Mouse (Mus musculus) forebrain, embryonic 14.5 days (tissue): ENCODE data around the gene Cyb561d2. TPM values are rescaled to one million over a fixed set of nuclear protein-coding genes. Genes with fewer than 3 reads are reported as not detected.

Experiments used
- ATAC-seq: fragments of 200-750 bp; cut with Nextera tagmentation; 2 replicates; pipeline ENCODE4 v1.8.0; 2017; ENCODE audit warnings: mild to moderate bottlenecking, moderate library complexity
- DNase-seq: peaks from one replicate; pipeline ENCODE4 v3.0.0-alpha.2; 2015; ENCODE audit warnings: low spot score
- H3K27ac ChIP-seq: fragments of 300-500 bp; sonication (generic); 2 replicates; pipeline ENCODE4 v1.5.1; 2014; ENCODE audit warnings: low read depth, mild to moderate bottlenecking, control low read depth, low read length, moderate library complexity
- H3K27me3 ChIP-seq: fragments of 300-500 bp; sonication (generic); replicated peaks from 2 replicates; pipeline ENCODE4 v1.6.1; 2014; ENCODE audit warnings: low read length, control low read depth, mixed read lengths; ENCODE audit not compliant: control insufficient read depth, insufficient read depth
- H3K36me3 ChIP-seq: fragments of 300-500 bp; sonication (generic); 2 replicates; pipeline ENCODE4 v1.6.1; 2014; ENCODE audit warnings: low read length, control low read depth; ENCODE audit not compliant: control insufficient read depth, insufficient read depth
- H3K4me1 ChIP-seq: fragments of 300-500 bp; sonication (generic); 2 replicates; pipeline ENCODE4 v1.6.1; 2014; ENCODE audit warnings: antibody characterized with exemption, low read length, control low read depth; ENCODE audit not compliant: control insufficient read depth, insufficient read depth
- H3K4me2 ChIP-seq: fragments of 300-500 bp; sonication (generic); 2 replicates; pipeline ENCODE4 v1.6.1; 2014; ENCODE audit warnings: mild to moderate bottlenecking, control low read depth, low read length
- H3K4me3 ChIP-seq: fragments of 300-500 bp; sonication (generic); 2 replicates; pipeline ENCODE4 v1.5.1; 2014; ENCODE audit warnings: low read depth, low read length, control low read depth
- H3K9ac ChIP-seq: fragments of 300-500 bp; sonication (generic); 2 replicates; pipeline ENCODE4 v1.6.1; 2014; ENCODE audit warnings: mild to moderate bottlenecking, low read length, control low read depth, moderate library complexity
- H3K9me3 ChIP-seq: fragments of 300-500 bp; sonication (generic); replicated peaks from 2 replicates; pipeline ENCODE4 v1.6.1; 2016; ENCODE audit warnings: low read length, control low read depth, mixed read lengths; ENCODE audit not compliant: control insufficient read depth
- WGBS: fragments of 180-500 bp; shearing (Covaris S2); extraction: QIAGEN DNeasy Blood & Tissue Kit; methylation state at CpG from one replicate; pipeline ENCODE4 v1.1.7; 2014; 5-methylcytosine and 5-hydroxymethylcytosine counted together
- polyA plus RNA-seq: library from polyadenylated mRNA; unstranded; fragments of >200 nt; fragmentation: Nextera tagmentation; extraction: Ambion mirVana; gene quantifications from 2 replicates; pipeline ENCODE4 v1.2.1, GENCODE M21; 2014

Cyb561d2 gene
- polyA plus RNA-seq, 1 experiment from 2014 or later, result 38.0 TPM

DNA sequence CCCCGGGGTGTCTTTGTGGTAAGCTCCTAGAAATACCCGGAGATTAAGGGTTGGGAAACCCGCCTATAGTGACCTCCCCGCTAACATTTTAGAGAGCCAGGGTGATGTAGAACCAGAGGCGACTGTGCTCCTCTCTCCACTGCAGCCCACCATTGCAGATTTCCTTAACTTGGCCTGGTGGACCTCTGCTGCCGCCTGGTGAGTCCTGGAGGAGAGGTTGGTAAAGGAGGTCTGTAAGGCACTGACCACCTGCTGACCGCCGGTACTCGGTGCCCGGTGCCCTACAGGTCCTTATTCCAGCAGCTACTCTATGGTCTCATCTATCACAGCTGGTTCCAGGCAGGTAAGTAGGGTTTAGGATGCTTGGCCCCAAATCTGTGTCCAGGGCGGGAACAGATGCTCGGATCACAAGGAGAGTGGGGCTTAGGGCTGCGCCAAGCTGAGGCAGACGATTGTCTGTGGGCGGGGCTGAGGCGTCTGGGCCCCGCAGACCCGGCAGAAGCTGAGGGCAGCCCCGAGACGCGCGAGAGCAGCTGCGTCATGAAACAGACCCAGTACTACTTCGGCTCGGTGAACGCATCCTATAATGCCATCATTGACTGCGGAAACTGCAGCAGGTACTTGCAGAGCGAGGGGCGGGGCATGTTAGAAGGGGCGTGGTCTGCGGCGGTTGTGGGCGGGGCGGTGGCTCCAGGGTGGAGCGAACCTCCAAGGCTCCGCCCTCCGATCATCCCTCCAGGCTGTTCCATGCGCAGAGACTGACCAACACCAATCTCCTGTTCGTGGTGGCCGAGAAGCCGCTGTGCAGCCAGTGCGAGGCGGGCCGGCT lies 15.6 kb downstream of the Cyb561d2 start:
- H3K36me3 ChIP-seq, result no peaks in the 10 kb centered on the region
- no peaks in the 10 kb centered on the region for H3K9me3 ChIP-seq
- peak overlapping the region; percentile 22 for H3K4me3 ChIP-seq
- H3K9ac ChIP-seq, result peak overlapping the region; percentile 21; the same call in 1 of the 2 replicates
- DNase-seq, result no peak
- peaks cover 12% of the 10 kb centered on the region; the same call in 1 of the 2 replicates for H3K4me1 ChIP-seq
- H3K27me3 ChIP-seq, result peaks cover 19% of the 10 kb centered on the region
- WGBS, result 4% methylated on average over 43 of the region's 44 CpGs
- ATAC-seq, result peak; percentile 55
- peak overlapping the region; percentile 43 for H3K4me2 ChIP-seq
- no peak overlapping the region for H3K27ac ChIP-seq

DNA sequence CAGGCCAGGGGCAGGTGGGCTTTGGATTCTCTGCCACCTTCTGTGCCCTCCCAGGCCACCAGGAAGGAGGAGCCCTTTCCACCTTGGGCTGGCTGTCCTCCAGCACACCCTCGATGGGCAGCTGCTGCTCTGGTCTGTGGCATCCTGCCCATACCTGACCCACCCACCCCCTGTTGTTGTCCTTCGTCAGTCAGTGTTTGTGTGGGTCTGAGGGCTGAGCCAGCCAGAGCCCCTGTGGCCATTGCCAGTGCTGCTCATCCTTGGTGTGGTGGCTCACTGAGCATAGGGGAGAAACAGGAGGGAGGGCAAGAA lies 19.6 kb downstream of the Cyb561d2 start:
- peaks cover 18% of the 10 kb centered on the region for H3K27me3 ChIP-seq
- H3K4me2 ChIP-seq, result peak overlapping the region; percentile 28; the same call in 1 of the 2 replicates
- H3K36me3 ChIP-seq, result 0 out of 2 replicates have a peak, but pooled peaks cover 3% of the 10 kb centered on the region
- peaks cover 12% of the 10 kb centered on the region; the same call in 1 of the 2 replicates for H3K4me1 ChIP-seq
- 18% methylated on average over 2 of the region's 2 CpGs for WGBS
- H3K9me3 ChIP-seq, result no peaks in the 10 kb centered on the region
- DNase-seq (no peak), ATAC-seq (no peak)
- no peak overlapping the region for H3K27ac ChIP-seq
- no peak overlapping the region; the same call in 1 of the 2 replicates for H3K9ac ChIP-seq
- H3K4me3 ChIP-seq, result no peak overlapping the region

- no peak for DNase-seq
- ATAC-seq, result peak; percentile 37; the same call in 1 of the 2 replicates
- Histone ChIP-seq H3K9ac (peak overlapping the region; percentile 32; the same call in 1 of the 2 replicates), H3K4me2 (peak overlapping the region; percentile 28), H3K36me3 (0 out of 2 replicates have a peak, but pooled peaks cover 3% of the 10 kb centered on the region), H3K27ac (no peak overlapping the region), H3K27me3 (peaks cover 13% of the 10 kb centered on the region), H3K4me1 (peaks cover 12% of the 10 kb centered on the region; the same call in 1 of the 2 replicates), H3K9me3 (no peaks in the 10 kb centered on the region), H3K4me3 (no peak overlapping the region)
- 20% methylated on average over 24 of the region's 25 CpGs for WGBS
Measured at GRCm38 (mm10) chr9:107521711-107522399, 20.1 kb downstream of the Cyb561d2 start.

DNA sequence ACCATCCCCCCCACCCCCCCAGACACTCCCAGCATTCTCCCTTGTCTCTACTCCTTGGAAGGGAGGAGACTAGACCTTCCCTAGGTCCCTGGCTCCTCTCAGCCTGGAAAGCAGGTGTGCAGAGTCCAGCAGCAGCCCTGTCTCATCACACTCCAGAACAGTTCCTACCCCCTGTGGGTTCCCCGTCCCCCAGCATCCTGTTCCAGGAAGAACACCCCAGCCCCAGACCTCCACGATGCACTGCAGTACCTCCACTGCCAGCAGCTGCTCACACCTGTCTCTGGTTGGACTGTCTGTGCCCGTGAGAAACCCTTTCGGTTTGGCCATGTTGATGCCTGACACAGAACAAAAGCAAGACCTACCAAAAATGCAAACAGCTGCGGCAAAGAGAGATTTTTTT lies 20.8 kb downstream of the Cyb561d2 start:
- H3K27ac ChIP-seq, result no peak overlapping the region
- H3K9ac ChIP-seq, result no peak overlapping the region

GRCm38 (mm10) chr9:107520331-107520730 lies 21.7 kb downstream of the Cyb561d2 start:
- H3K27me3 ChIP-seq, result no peaks in the 10 kb centered on the region
- H3K4me3 ChIP-seq, result no peak overlapping the region
- 0 out of 2 replicates have a peak, but pooled peaks cover 3% of the 10 kb centered on the region for H3K36me3 ChIP-seq
- peaks cover 7% of the 10 kb centered on the region; the same call in 1 of the 2 replicates for H3K4me1 ChIP-seq
- DNase-seq (no peak), ATAC-seq (no peak)
- no peak overlapping the region for H3K4me2 ChIP-seq
- WGBS, result 35% methylated on average over 6 of the region's 6 CpGs
- no peaks in the 10 kb centered on the region for H3K9me3 ChIP-seq
- no peak overlapping the region for H3K27ac ChIP-seq
- no peak overlapping the region for H3K9ac ChIP-seq

More for the DNA sequence above, 20.8 kb downstream of the Cyb561d2 start:
- Histone ChIP-seq H3K4me2 (no peak overlapping the region), H3K27me3 (peaks cover 6% of the 10 kb centered on the region; the same call in 1 of the 2 replicates), H3K4me1 (peaks cover 8% of the 10 kb centered on the region; the same call in 1 of the 2 replicates), H3K4me3 (no peak overlapping the region), H3K9me3 (no peaks in the 10 kb centered on the region), H3K36me3 (0 out of 2 replicates have a peak, but pooled peaks cover 3% of the 10 kb centered on the region)
- no peak for DNase-seq
- 63% methylated on average over 5 of the region's 5 CpGs for WGBS
- ATAC-seq, result no peak

GRCm38 (mm10) chr9:107514303-107514955 lies 27.6 kb downstream of the Cyb561d2 start:
- DNase-seq (peak; percentile 88), ATAC-seq (peak; percentile 72)
- H3K9ac ChIP-seq, result no peak overlapping the region
- H3K27ac ChIP-seq, result 0 out of 2 replicates have a peak overlapping the region, but pooled peaks have one; percentile 9
- H3K27me3 ChIP-seq, result no peaks in the 10 kb centered on the region
- 0 out of 2 replicates have a peak, but pooled peaks cover 3% of the 10 kb centered on the region for H3K36me3 ChIP-seq
- H3K4me3 ChIP-seq, result no peak overlapping the region
- H3K9me3 ChIP-seq, result no peaks in the 10 kb centered on the region
- H3K4me2 ChIP-seq, result no peak overlapping the region
- 22% methylated on average over 14 of the region's 14 CpGs for WGBS
- peaks cover 16% of the 10 kb centered on the region; the same call in 1 of the 2 replicates for H3K4me1 ChIP-seq

DNA sequence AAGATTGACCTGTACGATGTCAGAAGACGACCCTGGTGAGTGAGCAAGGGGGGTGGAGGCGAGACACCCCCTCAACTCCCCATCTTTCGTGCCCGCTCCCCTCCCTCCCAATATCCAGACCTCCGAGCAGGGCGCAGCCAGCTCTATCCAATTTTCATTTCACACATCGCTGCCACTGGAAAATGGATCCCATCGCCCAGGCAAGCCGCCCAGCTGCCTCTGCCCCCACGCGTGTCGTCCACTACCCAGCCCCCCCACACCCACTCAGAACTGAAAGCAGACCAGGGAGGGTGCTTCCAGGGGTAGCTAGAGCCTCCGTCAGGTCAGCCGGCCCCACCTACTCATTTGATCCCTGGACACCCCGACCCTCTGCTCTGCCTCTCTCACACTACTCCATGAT lies 29.7 kb downstream of the Cyb561d2 start:
- no peak overlapping the region for H3K9ac ChIP-seq
- H3K36me3 ChIP-seq, result no peaks in the 10 kb centered on the region
- H3K9me3 ChIP-seq, result no peaks in the 10 kb centered on the region
- no peak for ATAC-seq
- H3K27ac ChIP-seq, result no peak overlapping the region
- no peak overlapping the region for H3K4me2 ChIP-seq
- 45% methylated on average over 16 of the region's 16 CpGs for WGBS
- peaks cover 33% of the 10 kb centered on the region for H3K4me1 ChIP-seq
- no peaks in the 10 kb centered on the region for H3K27me3 ChIP-seq
- DNase-seq, result no peak
- H3K4me3 ChIP-seq, result no peak overlapping the region

DNA sequence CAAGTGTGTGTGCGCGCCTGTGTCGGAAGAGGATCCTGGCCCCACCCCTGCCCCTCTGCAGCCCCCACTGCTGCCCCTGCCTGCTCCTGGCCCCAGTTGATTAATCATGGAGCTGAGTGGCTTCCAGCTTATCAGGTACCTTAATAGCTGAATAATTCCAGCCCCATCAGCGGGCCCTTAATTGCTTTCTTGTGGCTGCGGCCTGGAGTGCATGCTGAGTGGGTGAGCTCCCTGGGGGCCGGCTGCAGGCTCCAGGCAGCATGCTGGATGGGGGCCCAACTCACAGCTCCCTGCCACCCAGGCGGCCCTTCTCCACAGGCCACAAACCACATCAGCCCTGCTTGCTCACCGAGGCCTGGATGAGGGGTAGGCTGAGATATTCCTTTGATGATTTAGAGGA lies 30.6 kb downstream of the Cyb561d2 start:
- H3K9me3 ChIP-seq, result no peaks in the 10 kb centered on the region

More for the DNA sequence above, 30.6 kb downstream of the Cyb561d2 start:
- H3K4me2 ChIP-seq, result no peak overlapping the region
- no peak overlapping the region for H3K27ac ChIP-seq
- H3K4me1 ChIP-seq, result peaks cover 42% of the 10 kb centered on the region
- no peak overlapping the region for H3K9ac ChIP-seq
- no peaks in the 10 kb centered on the region for H3K36me3 ChIP-seq
- ATAC-seq (no peak), DNase-seq (no peak)
- 43% methylated on average over 8 of the region's 8 CpGs for WGBS
- H3K27me3 ChIP-seq, result no peaks in the 10 kb centered on the region
- H3K4me3 ChIP-seq, result no peak overlapping the region
